Mouse (Mus musculus) G1E (cell line): ENCODE results near the gene Lamc1.

Source experiments
- CTCF ChIP-seq: IDR thresholded peaks from 2 replicates; pipeline ENCODE4 v1.5.1; 2012; ENCODE audit warnings: low read depth, low read length, inconsistent platforms, mixed read lengths
- GATA1 ChIP-seq: IDR thresholded peaks from 2 replicates; pipeline ENCODE4 v1.6.1; 2012; ENCODE audit warnings: borderline replicate concordance, low read length, inconsistent platforms, mixed read lengths

DNA sequence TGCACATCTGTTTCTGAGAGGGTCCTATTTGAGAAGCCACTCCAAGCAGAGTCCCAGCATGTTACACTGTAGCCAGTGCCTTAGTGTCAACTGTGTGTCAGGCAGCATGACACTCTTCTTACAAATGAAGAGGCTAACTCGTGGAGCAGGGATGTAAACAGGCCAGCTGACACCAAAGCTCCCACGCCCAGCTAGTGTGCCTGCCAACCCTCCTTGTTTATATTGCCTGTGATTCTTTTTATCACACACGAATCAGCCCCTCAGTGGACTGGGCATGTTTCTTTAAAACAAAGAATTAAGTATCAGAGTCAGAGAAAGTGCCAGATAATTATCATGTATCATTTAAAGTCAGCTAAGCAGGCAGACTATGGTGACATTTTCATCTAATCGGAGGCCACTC is 104.7 kb downstream of the Lamc1 start:
- no peak for TF ChIP-seq CTCF
- no peak for TF ChIP-seq GATA1
